Comparison of ENCODE assay signal across 27 mouse cellular contexts in genomic region chr12:53442029-53442428, GRCm38 (mm10).
"Had no signal": no experiment of that assay in that cellular context is flagged by ENCODE, and none has a peak within 500 bp of the region (broad histone marks: within the 10 kb centered on the region; RNA-seq: fewer than 3 reads in every experiment).

No protein-coding gene starts in this region.

- H3K4me1 ChIP-seq: heart, embryonic 13.5 days; heart, embryonic 15.5 days; limb, embryonic 13.5 days; limb, embryonic 15.5 days had no signal

- ATAC-seq: hindbrain, embryonic 16.5 days; inflammation-experienced regulatory T-cells, adult 6 months had no signal

- H3K4me2 ChIP-seq: heart, embryonic 11.5 days; heart, embryonic 13.5 days; heart, embryonic 15.5 days; hindbrain, embryonic 12.5 days; hindbrain, embryonic 14.5 days; kidney, embryonic 15.5 days; limb, embryonic 13.5 days; limb, embryonic 15.5 days had no signal

- H3K9me3 ChIP-seq: heart, embryonic 13.5 days; heart, embryonic 15.5 days; hindbrain, embryonic 10.5 days; hindbrain, embryonic 12.5 days; kidney, embryonic 15.5 days; limb, embryonic 13.5 days; limb, embryonic 15.5 days had no signal

- DNase-seq: gastrocnemius, adult 2 months; gastrocnemius, postnatal 10 days; gastrocnemius, postnatal 25 days; heart, adult 11 months; heart, adult 2 months; heart, postnatal 14 days; heart, postnatal 36 days; kidney, adult 11 months; kidney, adult 2 months; kidney, adult 9 months; kidney, postnatal 14 days; kidney, postnatal 36 days; layer of hippocampus, adult 9-11 months; layer of hippocampus, postnatal 36 days; left cerebral cortex, postnatal 4 days had no signal

- H3K27ac ChIP-seq: gastrocnemius, adult 2 months; heart, adult 2 months; heart, embryonic 13.5 days; heart, embryonic 15.5 days; hindbrain, embryonic 10.5 days; hindbrain, embryonic 12.5 days; hindbrain, embryonic 14.5 days; kidney, embryonic 15.5 days; kidney, postnatal 0 days; limb, embryonic 13.5 days; limb, embryonic 15.5 days had no signal

- H3K27me3 ChIP-seq: heart, embryonic 13.5 days; heart, embryonic 15.5 days; hindbrain, embryonic 12.5 days; kidney, embryonic 15.5 days; limb, embryonic 13.5 days; limb, embryonic 15.5 days had no signal

- H3K9ac ChIP-seq: heart, embryonic 13.5 days; heart, embryonic 15.5 days; hindbrain, embryonic 12.5 days; hindbrain, embryonic 14.5 days; kidney, embryonic 15.5 days; limb, embryonic 13.5 days; limb, embryonic 15.5 days had no signal

- H3K4me3 ChIP-seq: gastrocnemius, adult 2 months; heart, adult 2 months; heart, embryonic 13.5 days; heart, embryonic 15.5 days; hindbrain, embryonic 10.5 days; hindbrain, embryonic 12.5 days; kidney, embryonic 15.5 days; limb, embryonic 13.5 days; limb, embryonic 15.5 days had no signal

- H3K36me3 ChIP-seq: heart, embryonic 13.5 days; heart, embryonic 15.5 days; hindbrain, embryonic 10.5 days; hindbrain, embryonic 12.5 days; kidney, embryonic 15.5 days; limb, embryonic 13.5 days; limb, embryonic 15.5 days had no signal
